23 mouse cellular contexts compared by ENCODE assay signal in genomic region chr2:101950716-101951520, GRCm38 (mm10).
DNase-seq lines count a peak whose midpoint lies in the region; ATAC-seq lines count a peak whose summit lies in the region.
"Had no signal": no experiment of that assay in that cellular context is flagged by ENCODE, and none has a peak within 500 bp of the region (broad histone marks: within the 10 kb centered on the region; RNA-seq: fewer than 3 reads in every experiment).

No protein-coding gene starts in this region.

- DNase-seq in hindbrain, embryonic 14.5 days (ENCODE audit: low spot score) = no peak
- DNase-seq in midbrain, embryonic 10.5 days (ENCODE audit: low spot score) = no peak
- no peak for DNase-seq in cerebellum, postnatal 10 days
- no peak for DNase-seq in left cerebral cortex, adult 9 months (ENCODE audit: low spot score in 2 of 2)
- DNase-seq in thymus, postnatal 36 days = no peak
- DNase-seq: adrenal gland, postnatal 36 days; cerebellum, adult 9-10 months; gastrocnemius, postnatal 36 days; heart, postnatal 14 days; kidney, adult 8-10 months; kidney, postnatal 14 days; layer of hippocampus, adult 9-11 months; right cerebral cortex, postnatal 25 days; thymus, adult 2 months had no signal

- H3K27ac ChIP-seq in hindbrain, embryonic 12.5 days = peak overlapping the region; percentile 40; the same call in 1 of the 2 replicates
- no peak overlapping the region for H3K27ac ChIP-seq in hindbrain, embryonic 14.5 days
- peak overlapping the region; percentile 22 for H3K27ac ChIP-seq in midbrain, embryonic 13.5 days
- no peak overlapping the region for H3K27ac ChIP-seq in midbrain, embryonic 10.5 days (replicated peaks)
- H3K27ac ChIP-seq in forebrain, embryonic 16.5 days (ENCODE audit: low read length) = no peak overlapping the region
- H3K27ac ChIP-seq: hindbrain, embryonic 13.5 days; stomach, embryonic 15.5 days had no signal

- no peak overlapping the region for H3K9ac ChIP-seq in hindbrain, embryonic 12.5 days
- no peak overlapping the region for H3K9ac ChIP-seq in hindbrain, embryonic 14.5 days
- no peak overlapping the region for H3K9ac ChIP-seq in midbrain, embryonic 13.5 days (replicated peaks)
- no peak overlapping the region for H3K9ac ChIP-seq in forebrain, embryonic 16.5 days (replicated peaks; ENCODE audit: low read depth, low read length)
- H3K9ac ChIP-seq: heart, embryonic 12.5 days; hindbrain, embryonic 13.5 days; stomach, embryonic 15.5 days had no signal

- no peak for ATAC-seq in hindbrain, embryonic 12.5 days (ENCODE audit: low FRiP score)
- ATAC-seq in hindbrain, embryonic 14.5 days (ENCODE audit: low FRiP score) = no peak
- ATAC-seq in midbrain, embryonic 13.5 days = peak; percentile 51; the same call in 1 of the 2 replicates
- peak; percentile 26; the same call in 1 of the 2 replicates for ATAC-seq in forebrain, embryonic 16.5 days

- 75% methylated on average over 7 of the region's 7 CpGs for WGBS in hindbrain, embryonic 12.5 days
- WGBS in hindbrain, embryonic 14.5 days = 74% methylated on average over 7 of the region's 7 CpGs
- WGBS in midbrain, embryonic 13.5 days = 60% methylated on average over 7 of the region's 7 CpGs
- WGBS in midbrain, embryonic 10.5 days = 67% methylated on average over 7 of the region's 7 CpGs
- WGBS in forebrain, embryonic 16.5 days = 24% methylated on average over 7 of the region's 7 CpGs

- no peaks in the 10 kb centered on the region for H3K9me3 ChIP-seq in hindbrain, embryonic 12.5 days (replicated peaks)
- H3K9me3 ChIP-seq in hindbrain, embryonic 14.5 days (ENCODE audit: control insufficient read depth, low read length) = no peaks in the 10 kb centered on the region
- no peaks in the 10 kb centered on the region for H3K9me3 ChIP-seq in midbrain, embryonic 13.5 days
- no peaks in the 10 kb centered on the region for H3K9me3 ChIP-seq in midbrain, embryonic 10.5 days (replicated peaks)
- no peaks in the 10 kb centered on the region for H3K9me3 ChIP-seq in forebrain, embryonic 16.5 days (ENCODE audit: control insufficient read depth, low read length)
- H3K9me3 ChIP-seq: heart, embryonic 12.5 days; hindbrain, embryonic 13.5 days; megakaryocyte, embryonic 14.5 days; stomach, embryonic 15.5 days had no signal

- H3K4me3 ChIP-seq in hindbrain, embryonic 12.5 days = no peak overlapping the region
- no peak overlapping the region for H3K4me3 ChIP-seq in hindbrain, embryonic 14.5 days (replicated peaks; ENCODE audit: low read length)
- no peak overlapping the region for H3K4me3 ChIP-seq in midbrain, embryonic 13.5 days (replicated peaks)
- H3K4me3 ChIP-seq in midbrain, embryonic 10.5 days = no peak overlapping the region
- H3K4me3 ChIP-seq in forebrain, embryonic 16.5 days (replicated peaks; ENCODE audit: low read length) = no peak overlapping the region
- H3K4me3 ChIP-seq: heart, embryonic 12.5 days; hindbrain, embryonic 13.5 days; megakaryocyte, embryonic 14.5 days; stomach, embryonic 15.5 days had no signal

- peaks cover 30% of the 10 kb centered on the region for H3K36me3 ChIP-seq in hindbrain, embryonic 12.5 days
- H3K36me3 ChIP-seq in hindbrain, embryonic 14.5 days (replicated peaks; ENCODE audit: control insufficient read depth, insufficient read depth) = peaks cover 20% of the 10 kb centered on the region
- H3K36me3 ChIP-seq in midbrain, embryonic 13.5 days = peaks cover 30% of the 10 kb centered on the region
- H3K36me3 ChIP-seq in midbrain, embryonic 10.5 days = peaks cover 51% of the 10 kb centered on the region
- H3K36me3 ChIP-seq in forebrain, embryonic 16.5 days (ENCODE audit: control insufficient read depth, insufficient read depth) = peaks cover 3% of the 10 kb centered on the region; the same call in 1 of the 2 replicates

- H3K4me2 ChIP-seq in hindbrain, embryonic 12.5 days (replicated peaks) = no peak overlapping the region
- no peak overlapping the region for H3K4me2 ChIP-seq in hindbrain, embryonic 14.5 days (replicated peaks)
- no peak overlapping the region for H3K4me2 ChIP-seq in midbrain, embryonic 13.5 days (replicated peaks)
- H3K4me2 ChIP-seq in forebrain, embryonic 16.5 days (ENCODE audit: low read length) = no peak overlapping the region
- H3K4me2 ChIP-seq: heart, embryonic 12.5 days; hindbrain, embryonic 13.5 days; liver, embryonic 11.5 days; stomach, embryonic 15.5 days had no signal

- no peaks in the 10 kb centered on the region for H3K27me3 ChIP-seq in hindbrain, embryonic 12.5 days
- no peaks in the 10 kb centered on the region for H3K27me3 ChIP-seq in hindbrain, embryonic 14.5 days (ENCODE audit: control insufficient read depth, insufficient read depth, low read length)
- H3K27me3 ChIP-seq in midbrain, embryonic 13.5 days = no peaks in the 10 kb centered on the region
- no peaks in the 10 kb centered on the region for H3K27me3 ChIP-seq in midbrain, embryonic 10.5 days (ENCODE audit: low read depth, poor library complexity, severe bottlenecking)
- no peaks in the 10 kb centered on the region for H3K27me3 ChIP-seq in forebrain, embryonic 16.5 days (replicated peaks; ENCODE audit: control insufficient read depth, insufficient read depth, low read length)
- H3K27me3 ChIP-seq: CH12.LX; heart, embryonic 12.5 days; hindbrain, embryonic 13.5 days; stomach, embryonic 15.5 days had no signal

- peaks cover 12% of the 10 kb centered on the region for H3K4me1 ChIP-seq in hindbrain, embryonic 12.5 days
- 0 out of 2 replicates have a peak, but pooled peaks cover under 1% of the 10 kb centered on the region for H3K4me1 ChIP-seq in hindbrain, embryonic 14.5 days (replicated peaks; ENCODE audit: control insufficient read depth, insufficient read depth, low read length)
- H3K4me1 ChIP-seq in midbrain, embryonic 13.5 days (replicated peaks) = peaks cover 12% of the 10 kb centered on the region
- H3K4me1 ChIP-seq in midbrain, embryonic 10.5 days = peaks cover 13% of the 10 kb centered on the region
- peaks cover 2% of the 10 kb centered on the region; the same call in 1 of the 2 replicates for H3K4me1 ChIP-seq in forebrain, embryonic 16.5 days (replicated peaks; ENCODE audit: control insufficient read depth, insufficient read depth, low read length)
- H3K4me1 ChIP-seq: stomach, embryonic 15.5 days had no signal

Comparison
In these comparisons a context has a peak if more than half of its experiments do, and no peak if none do; other contexts are left out.
1. H3K27ac ChIP-seq: peak in hindbrain, embryonic 12.5 days (single experiment) and midbrain, embryonic 13.5 days (single experiment); none in hindbrain, embryonic 14.5 days (single experiment), midbrain, embryonic 10.5 days (single experiment) and forebrain, embryonic 16.5 days (single experiment).
2. ATAC-seq: peak in midbrain, embryonic 13.5 days (single experiment) and forebrain, embryonic 16.5 days (single experiment); none in hindbrain, embryonic 12.5 days (single experiment) and hindbrain, embryonic 14.5 days (single experiment).